Mouse (Mus musculus) intestine, embryonic 14.5 days (tissue): ENCODE measurements around the gene Tmem117. TPM values are rescaled to one million over a fixed set of nuclear protein-coding genes. Genes with fewer than 3 reads are reported as not detected.
A peak's percentile ranks its signal among the peaks of the same experiment; 100 is the strongest.

ENCODE experiments used
- ATAC-seq: fragments of 200-750 bp; cut with Nextera tagmentation; replicated peaks from 2 replicates; pipeline ENCODE4 v1.8.0; 2017; ENCODE audit warnings: low read depth, moderate number of reproducible peaks, moderate TSS enrichment, moderate library complexity; ENCODE audit not compliant: low FRiP score, low TSS enrichment
- DNase-seq: peaks from one replicate; pipeline ENCODE4 v3.0.0-alpha.2; 2018; ENCODE audit warnings: low spot score
- H3K27ac ChIP-seq: fragments of 300-500 bp; sonication (generic); 2 replicates; pipeline ENCODE4 v1.5.1; 2014; ENCODE audit warnings: low read depth, mild to moderate bottlenecking, control low read depth
- H3K27me3 ChIP-seq: fragments of 300-500 bp; sonication (generic); replicated peaks from 2 replicates; pipeline ENCODE4 v1.6.1; 2014; ENCODE audit warnings: low read length, control low read depth; ENCODE audit not compliant: control insufficient read depth, insufficient read depth
- H3K36me3 ChIP-seq: fragments of 300-500 bp; sonication (generic); 2 replicates; pipeline ENCODE4 v1.6.1; 2014; ENCODE audit warnings: low read length, control low read depth; ENCODE audit not compliant: control insufficient read depth, insufficient read depth
- H3K4me1 ChIP-seq: fragments of 300-500 bp; sonication (generic); replicated peaks from 2 replicates; pipeline ENCODE4 v1.6.1; 2014; ENCODE audit warnings: low read length, control low read depth, mixed read lengths; ENCODE audit not compliant: control insufficient read depth, insufficient read depth
- H3K4me2 ChIP-seq: fragments of 300-500 bp; sonication (generic); 2 replicates; pipeline ENCODE4 v1.6.1; 2014; ENCODE audit warnings: low read length
- H3K4me3 ChIP-seq: fragments of 300-500 bp; sonication (generic); 2 replicates; pipeline ENCODE4 v1.5.1; 2014; ENCODE audit warnings: low read depth, low read length, control low read depth, mixed read lengths
- H3K9ac ChIP-seq: fragments of 300-500 bp; sonication (generic); 2 replicates; pipeline ENCODE4 v1.6.1; 2014; ENCODE audit warnings: mild to moderate bottlenecking, low read length
- H3K9me3 ChIP-seq: fragments of 300-500 bp; sonication (generic); 2 replicates; pipeline ENCODE4 v1.6.1; 2016; ENCODE audit warnings: low read length, control low read depth; ENCODE audit not compliant: control insufficient read depth
- WGBS: fragments of 180-500 bp; shearing (Covaris S2); extraction: QIAGEN DNeasy Blood & Tissue Kit; methylation state at CpG from one replicate; pipeline ENCODE4 v1.1.7; 2014; 5-methylcytosine and 5-hydroxymethylcytosine counted together
- polyA plus RNA-seq: library from polyadenylated mRNA; unstranded; fragments of >200 nt; fragmentation: Nextera tagmentation; extraction: Ambion mirVana; gene quantifications from 2 replicates; pipeline ENCODE4 v1.2.1, GENCODE M21; 2014

Gene Tmem117
- polyA plus RNA-seq, 1 experiment from 2014 or later: 3.1 TPM

DNA sequence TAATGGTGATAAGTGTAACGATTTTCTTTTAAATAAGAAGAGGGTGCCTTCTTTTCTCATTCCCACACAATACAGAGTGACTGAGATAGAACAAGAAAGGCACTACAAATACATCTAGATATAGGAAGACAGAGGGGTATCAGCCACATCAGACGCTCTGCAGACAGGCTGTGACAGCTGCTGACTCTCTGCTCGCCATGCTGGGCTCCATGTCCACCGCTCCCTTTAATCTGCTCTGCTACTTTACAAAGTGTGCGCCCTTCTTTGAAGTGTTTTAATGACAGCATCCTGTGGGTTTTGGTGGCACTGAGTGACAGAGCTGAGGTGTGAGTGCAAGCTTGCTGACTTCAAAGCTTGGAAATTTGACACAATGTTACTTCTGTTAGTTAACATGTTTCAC, 314.9 kb downstream of the Tmem117 start:
- 66% methylated on average over 5 of the region's 5 CpGs for WGBS
- ATAC-seq (no peak), DNase-seq (no peak)
- Histone ChIP-seq H3K4me2 (no peak overlapping the region), H3K4me3 (no peak overlapping the region), H3K36me3 (no peaks in the 10 kb centered on the region), H3K9ac (no peak overlapping the region), H3K27ac (no peak overlapping the region), H3K27me3 (no peaks in the 10 kb centered on the region), H3K9me3 (no peaks in the 10 kb centered on the region), H3K4me1 (no peaks in the 10 kb centered on the region)

DNA sequence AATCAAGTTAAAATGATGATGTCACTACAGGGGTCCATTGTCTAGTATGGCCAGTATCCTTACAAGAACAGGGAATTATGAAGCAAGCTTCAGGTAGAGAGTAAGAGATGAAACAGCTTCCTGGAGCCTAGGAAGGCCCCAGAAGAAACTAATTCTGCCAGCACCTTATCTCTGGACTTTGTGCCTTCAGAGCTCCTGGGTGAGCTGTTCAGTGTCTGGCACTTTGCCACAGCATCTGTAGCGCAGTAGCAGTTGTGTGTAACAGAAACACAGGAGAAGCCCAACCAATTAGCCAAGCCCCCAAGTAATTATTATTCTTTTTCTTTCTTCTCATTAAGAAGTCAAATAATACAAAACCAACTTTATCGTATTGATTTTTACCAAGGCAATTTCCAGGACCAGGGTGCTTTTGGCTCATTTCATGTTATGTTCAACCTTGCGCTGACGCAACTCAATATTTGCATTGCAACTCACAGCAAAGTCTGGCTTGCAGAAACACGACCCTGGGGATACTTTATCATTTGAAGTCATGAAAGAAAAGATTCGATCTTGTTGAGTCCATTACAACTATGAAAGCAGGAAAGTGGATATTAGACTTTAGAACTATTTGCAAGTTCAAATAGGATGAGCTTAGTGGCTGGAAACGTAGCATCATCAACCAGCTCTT, 322.5 kb downstream of the Tmem117 start:
- DNase-seq (no peak), ATAC-seq (peak; percentile 36; the same call in 1 of the 2 replicates)
- Histone ChIP-seq H3K9ac (no peak overlapping the region), H3K36me3 (no peaks in the 10 kb centered on the region), H3K4me3 (no peak overlapping the region), H3K27ac (no peak overlapping the region), H3K27me3 (no peaks in the 10 kb centered on the region), H3K9me3 (no peaks in the 10 kb centered on the region), H3K4me2 (no peak overlapping the region), H3K4me1 (no peaks in the 10 kb centered on the region)
- WGBS: 77% methylated on average over 7 of the region's 7 CpGs

DNA sequence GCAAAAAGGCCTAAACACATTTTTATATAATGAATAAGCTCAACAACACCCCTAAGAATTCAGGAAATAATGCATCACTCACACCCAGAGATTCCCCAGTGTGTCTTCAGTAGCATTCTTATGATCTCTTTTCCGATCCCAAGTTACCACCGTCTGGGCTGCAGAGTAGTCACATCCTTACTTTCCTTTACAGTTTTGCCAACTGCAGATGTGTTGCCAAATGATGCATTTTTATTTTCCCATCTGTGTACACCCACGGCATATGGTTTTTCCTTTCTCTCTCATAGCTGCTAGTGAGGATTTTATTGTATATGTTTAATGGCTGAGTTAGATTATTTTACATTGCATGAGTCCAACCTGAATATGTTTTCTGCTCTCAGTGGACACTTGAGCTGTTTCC, 327.7 kb downstream of the Tmem117 start:
- Histone ChIP-seq H3K4me2 (no peak overlapping the region), H3K4me3 (no peak overlapping the region), H3K4me1 (no peaks in the 10 kb centered on the region), H3K27ac (no peak overlapping the region), H3K36me3 (no peaks in the 10 kb centered on the region), H3K9ac (no peak overlapping the region), H3K9me3 (no peaks in the 10 kb centered on the region), H3K27me3 (no peaks in the 10 kb centered on the region)
- ATAC-seq: no peak
- WGBS: 69% methylated on average over 3 of the region's 3 CpGs
- no peak for DNase-seq

DNA sequence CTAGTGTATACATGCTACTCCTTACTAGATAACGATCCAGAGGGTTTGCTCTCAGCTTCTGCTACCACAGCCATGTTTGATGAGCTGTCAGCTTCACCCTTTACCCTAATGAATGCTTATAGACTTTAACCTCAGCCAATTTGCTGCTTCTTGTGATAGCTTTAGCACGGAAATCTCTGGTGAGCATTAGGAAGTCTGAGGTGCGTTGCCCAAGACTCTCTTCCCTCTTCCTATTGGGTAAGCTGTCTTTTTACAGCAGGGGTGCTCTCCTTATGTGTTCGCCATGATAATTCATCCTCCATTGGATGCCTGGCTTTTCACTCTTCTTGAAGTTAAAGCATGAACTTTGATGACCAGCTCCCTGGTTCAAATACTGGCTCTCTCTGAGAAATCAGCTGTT, 328.2 kb downstream of the Tmem117 start:
- no peak for DNase-seq
- Histone ChIP-seq H3K36me3 (no peaks in the 10 kb centered on the region), H3K9me3 (no peaks in the 10 kb centered on the region), H3K27ac (no peak overlapping the region), H3K4me3 (no peak overlapping the region), H3K9ac (no peak overlapping the region), H3K4me2 (no peak overlapping the region), H3K27me3 (no peaks in the 10 kb centered on the region), H3K4me1 (no peaks in the 10 kb centered on the region)
- ATAC-seq: no peak
- WGBS: 69% methylated on average over 4 of the region's 4 CpGs

DNA sequence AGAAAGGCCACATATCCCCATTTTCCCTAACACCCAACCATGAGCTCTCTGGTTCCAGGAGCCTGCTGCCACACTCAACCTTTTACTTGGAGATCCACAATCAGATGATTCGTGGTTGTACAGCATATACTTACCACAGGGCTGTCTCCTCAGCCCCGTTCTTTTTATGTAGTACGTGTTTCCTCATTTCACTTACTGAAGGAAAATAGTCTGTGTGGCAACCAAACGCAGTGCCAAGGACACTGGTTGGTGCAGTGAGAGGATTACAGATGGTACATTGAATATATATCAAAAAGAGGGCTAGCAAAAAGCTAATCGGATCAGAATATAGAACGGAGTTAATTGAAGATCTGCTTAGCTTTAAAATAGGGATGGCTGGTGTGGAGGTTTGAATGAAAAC, 338.0 kb downstream of the Tmem117 start:
- DNase-seq (no peak), ATAC-seq (no peak)
- Histone ChIP-seq H3K4me1 (no peaks in the 10 kb centered on the region), H3K36me3 (no peaks in the 10 kb centered on the region), H3K9me3 (no peaks in the 10 kb centered on the region), H3K4me2 (no peak overlapping the region), H3K9ac (no peak overlapping the region), H3K27ac (no peak overlapping the region), H3K27me3 (no peaks in the 10 kb centered on the region), H3K4me3 (no peak overlapping the region)
- WGBS: 88% methylated on average over 6 of the region's 6 CpGs

DNA sequence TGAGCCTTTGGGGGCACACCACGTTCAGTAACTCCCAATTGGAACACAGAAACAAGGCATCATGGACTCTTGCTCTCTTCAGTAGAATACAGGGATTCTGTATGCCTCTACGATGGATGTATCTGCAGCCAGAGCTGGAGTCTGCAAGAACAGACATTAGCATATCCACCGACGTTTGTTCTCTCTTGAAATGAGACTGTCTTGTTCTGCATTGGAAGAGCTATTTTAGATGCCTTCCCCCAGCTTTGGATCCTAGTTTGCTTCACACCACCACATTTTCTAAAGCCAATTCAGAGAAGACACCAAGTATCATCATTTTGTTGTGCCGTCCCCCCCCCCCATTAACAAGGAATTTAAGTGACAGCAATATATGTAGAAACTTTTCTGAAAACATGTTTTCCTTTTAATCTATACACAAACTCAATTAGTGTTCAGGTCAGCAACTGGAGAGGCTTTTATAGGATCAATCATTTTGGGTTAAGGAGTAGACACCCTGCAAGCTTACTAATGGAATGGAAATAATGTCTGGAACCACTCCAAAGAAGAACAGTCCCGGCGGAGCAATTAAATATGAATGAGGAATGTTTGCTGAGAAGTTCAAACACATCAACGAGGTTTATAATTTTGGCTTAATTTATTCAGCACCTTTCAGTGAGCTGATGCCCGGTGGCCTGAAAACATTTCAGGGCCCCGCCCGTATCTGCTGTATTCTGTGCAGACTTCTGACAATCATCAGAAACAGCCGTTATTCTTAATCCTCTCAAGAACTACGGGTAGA, 339.6 kb downstream of the Tmem117 start:
- Histone ChIP-seq H3K36me3 (no peaks in the 10 kb centered on the region), H3K9ac (no peak overlapping the region), H3K4me2 (no peak overlapping the region), H3K4me1 (no peaks in the 10 kb centered on the region), H3K27me3 (no peaks in the 10 kb centered on the region), H3K9me3 (no peaks in the 10 kb centered on the region), H3K27ac (no peak overlapping the region), H3K4me3 (no peak overlapping the region)
- ATAC-seq: no peak
- no peak for DNase-seq
- 73% methylated on average over 13 of the region's 13 CpGs for WGBS

DNA sequence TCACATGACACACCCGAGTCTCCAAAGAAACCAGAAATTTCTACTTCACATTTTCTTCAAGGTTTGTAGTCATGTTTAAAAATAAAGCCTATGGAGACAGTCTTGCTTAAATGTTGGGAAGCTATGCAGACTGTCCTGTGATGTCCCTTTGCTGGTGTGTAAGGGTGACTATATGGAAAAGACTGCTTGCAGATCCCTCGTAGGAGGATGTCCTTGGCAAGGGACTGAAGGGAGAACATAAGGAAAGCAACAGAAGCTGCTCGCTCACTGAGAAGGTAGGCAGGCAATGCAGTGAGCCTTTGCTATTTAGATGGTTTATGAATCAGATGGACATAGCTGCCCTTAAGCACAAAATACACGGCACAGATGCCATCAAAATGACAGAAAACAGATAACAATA, 352.8 kb downstream of the Tmem117 start:
- no peaks in the 10 kb centered on the region for H3K27me3 ChIP-seq
- DNase-seq: no peak
- H3K4me1 ChIP-seq: no peaks in the 10 kb centered on the region
- ATAC-seq: no peak
- no peak overlapping the region for H3K9ac ChIP-seq
- H3K36me3 ChIP-seq: no peaks in the 10 kb centered on the region
- no peaks in the 10 kb centered on the region for H3K9me3 ChIP-seq
- 84% methylated on average over 4 of the region's 4 CpGs for WGBS
- H3K4me3 ChIP-seq: no peak overlapping the region
- no peak overlapping the region for H3K4me2 ChIP-seq
- no peak overlapping the region for H3K27ac ChIP-seq

DNA sequence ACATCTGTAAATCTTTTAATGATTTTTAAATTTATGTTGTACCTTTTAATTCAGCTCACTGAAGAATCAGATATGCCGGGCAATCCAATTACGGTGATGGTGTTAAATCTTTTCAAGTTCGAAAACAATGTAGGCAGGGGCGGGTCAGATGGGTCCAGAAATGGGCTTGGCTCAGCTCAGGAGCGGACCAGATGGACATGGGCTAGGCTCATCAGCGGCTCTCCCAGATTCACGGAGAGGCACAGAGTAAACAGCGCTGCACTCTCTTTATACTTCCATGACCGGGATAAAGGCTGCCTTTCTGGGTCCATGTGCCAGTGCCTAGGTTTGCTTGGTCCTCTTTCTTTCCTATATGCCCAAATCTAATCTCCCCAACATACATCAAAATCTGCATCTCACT, 366.3 kb downstream of the Tmem117 start:
- 88% methylated on average over 9 of the region's 9 CpGs for WGBS

More for the DNA sequence above, 366.3 kb downstream of the Tmem117 start:
- Histone ChIP-seq H3K27me3 (no peaks in the 10 kb centered on the region), H3K4me2 (no peak overlapping the region), H3K9me3 (no peaks in the 10 kb centered on the region), H3K9ac (no peak overlapping the region), H3K4me3 (no peak overlapping the region), H3K36me3 (no peaks in the 10 kb centered on the region), H3K4me1 (no peaks in the 10 kb centered on the region), H3K27ac (no peak overlapping the region)
- DNase-seq (no peak), ATAC-seq (no peak)
